Mouse (Mus musculus) midbrain, embryonic 15.5 days (tissue): Measurements from ENCODE around the gene Prss8. TPM values are rescaled to one million over a fixed set of nuclear protein-coding genes. Genes with fewer than 3 reads are reported as not detected.

Experiments
- ATAC-seq: fragments of 200-750 bp; cut with Nextera tagmentation; replicated peaks from 2 replicates; pipeline ENCODE4 v1.8.0; 2017; ENCODE audit warnings: moderate TSS enrichment
- H3K27ac ChIP-seq: fragments of 300-500 bp; sonication (generic); 2 replicates; pipeline ENCODE4 v1.5.1; 2015; ENCODE audit warnings: mild to moderate bottlenecking, inconsistent platforms
- H3K27me3 ChIP-seq: fragments of 300-500 bp; sonication (generic); replicated peaks from 2 replicates; pipeline ENCODE4 v1.6.1; 2015; ENCODE audit warnings: inconsistent platforms
- H3K36me3 ChIP-seq: fragments of 300-500 bp; sonication (generic); replicated peaks from 2 replicates; pipeline ENCODE4 v1.6.1; 2015; ENCODE audit warnings: inconsistent platforms
- H3K4me1 ChIP-seq: fragments of 300-500 bp; sonication (generic); 2 replicates; pipeline ENCODE4 v1.6.1; 2015; ENCODE audit warnings: inconsistent platforms
- H3K4me2 ChIP-seq: fragments of 300-500 bp; sonication (generic); 2 replicates; pipeline ENCODE4 v1.6.1; 2015; ENCODE audit warnings: inconsistent platforms, mild to moderate bottlenecking, moderate library complexity
- H3K4me3 ChIP-seq: fragments of 300-500 bp; sonication (generic); 2 replicates; pipeline ENCODE4 v1.5.1; 2015; ENCODE audit warnings: mild to moderate bottlenecking, inconsistent platforms
- H3K9ac ChIP-seq: fragments of 300-500 bp; sonication (generic); 2 replicates; pipeline ENCODE4 v1.6.1; 2015; ENCODE audit warnings: mild to moderate bottlenecking, inconsistent platforms
- H3K9me3 ChIP-seq: fragments of 300-500 bp; sonication (generic); 2 replicates; pipeline ENCODE4 v1.6.1; 2016; ENCODE audit warnings: inconsistent platforms
- WGBS: fragments of 180-500 bp; shearing (Covaris S2); methylation state at CpG from one replicate; pipeline ENCODE4 v1.1.7; 2015; ENCODE audit warnings: mixed read lengths; 5-methylcytosine and 5-hydroxymethylcytosine counted together
- polyA plus RNA-seq: library from polyadenylated mRNA; unstranded; fragments of >200 nt; fragmentation: Nextera tagmentation; extraction: Ambion mirVana; gene quantifications from 2 replicates; pipeline ENCODE4 v1.2.1, GENCODE M21; 2015

Gene Prss8
- polyA plus RNA-seq, 1 experiment from 2014 or later: 0.35 TPM

GRCm38 (mm10) chr7:127923714-127924113 is 6.2 kb downstream of the Prss8 start:
- H3K27me3 ChIP-seq: peaks cover 9% of the 10 kb centered on the region
- H3K4me3 ChIP-seq: no peak overlapping the region
- 85% methylated on average over 5 of the region's 5 CpGs for WGBS
- no peak overlapping the region for H3K9ac ChIP-seq
- H3K4me1 ChIP-seq: no peaks in the 10 kb centered on the region
- H3K36me3 ChIP-seq: peaks cover 27% of the 10 kb centered on the region
- no peaks in the 10 kb centered on the region for H3K9me3 ChIP-seq
- H3K27ac ChIP-seq: no peak overlapping the region
- no peak overlapping the region for H3K4me2 ChIP-seq
- no peak for ATAC-seq

GRCm38 (mm10) chr7:127922451-127923275 is 7.2 kb downstream of the Prss8 start:
- peaks cover 27% of the 10 kb centered on the region for H3K36me3 ChIP-seq

GRCm38 (mm10) chr7:127921516-127921915 is 8.4 kb downstream of the Prss8 start:
- H3K4me1 ChIP-seq: no peaks in the 10 kb centered on the region
- no peaks in the 10 kb centered on the region for H3K27me3 ChIP-seq
- H3K9ac ChIP-seq: no peak overlapping the region
- H3K27ac ChIP-seq: no peak overlapping the region
- H3K9me3 ChIP-seq: no peaks in the 10 kb centered on the region
- H3K4me3 ChIP-seq: no peak overlapping the region
- WGBS: 61% methylated on average over 8 of the region's 8 CpGs
- H3K36me3 ChIP-seq: peaks cover 33% of the 10 kb centered on the region
- ATAC-seq: no peak
- no peak overlapping the region for H3K4me2 ChIP-seq

More at GRCm38 (mm10) chr7:127922451-127923275, 7.2 kb downstream of the Prss8 start:
- H3K27ac ChIP-seq: no peak overlapping the region
- H3K9ac ChIP-seq: no peak overlapping the region
- 86% methylated on average over 6 of the region's 6 CpGs for WGBS
- H3K4me2 ChIP-seq: no peak overlapping the region
- no peaks in the 10 kb centered on the region for H3K4me1 ChIP-seq
- H3K4me3 ChIP-seq: no peak overlapping the region
- no peaks in the 10 kb centered on the region for H3K27me3 ChIP-seq
- no peak for ATAC-seq
- H3K9me3 ChIP-seq: no peaks in the 10 kb centered on the region

- Histone ChIP-seq H3K9ac (no peak overlapping the region), H3K36me3 (peaks cover 25% of the 10 kb centered on the region; the same call in 1 of the 2 replicates), H3K9me3 (no peaks in the 10 kb centered on the region), H3K27ac (no peak overlapping the region), H3K4me2 (no peak overlapping the region), H3K4me3 (no peak overlapping the region), H3K27me3 (no peaks in the 10 kb centered on the region), H3K4me1 (no peaks in the 10 kb centered on the region)
- WGBS: 76% methylated on average over 7 of the region's 7 CpGs
- no peak for ATAC-seq
Measured at GRCm38 (mm10) chr7:127919290-127919689, 10.6 kb downstream of the Prss8 start.

GRCm38 (mm10) chr7:127918203-127918602 is 11.7 kb downstream of the Prss8 start:
- Histone ChIP-seq H3K27me3 (no peaks in the 10 kb centered on the region), H3K4me2 (no peak overlapping the region), H3K9ac (no peak overlapping the region), H3K4me1 (peaks cover 4% of the 10 kb centered on the region), H3K4me3 (no peak overlapping the region), H3K9me3 (no peaks in the 10 kb centered on the region), H3K27ac (no peak overlapping the region), H3K36me3 (peaks cover 19% of the 10 kb centered on the region; the same call in 1 of the 2 replicates)
- 64% methylated on average over 3 of the region's 3 CpGs for WGBS
- ATAC-seq: no peak

- ATAC-seq: no peak
- Histone ChIP-seq H3K4me1 (peaks cover 13% of the 10 kb centered on the region), H3K27me3 (no peaks in the 10 kb centered on the region), H3K9ac (no peak overlapping the region), H3K4me3 (no peak overlapping the region), H3K27ac (no peak overlapping the region), H3K36me3 (peaks cover 15% of the 10 kb centered on the region; the same call in 1 of the 2 replicates), H3K4me2 (no peak overlapping the region), H3K9me3 (no peaks in the 10 kb centered on the region)
- WGBS: 96% methylated on average over 12 of the region's 12 CpGs
Measured at GRCm38 (mm10) chr7:127915293-127915692, 14.6 kb downstream of the Prss8 start.

GRCm38 (mm10) chr7:127912938-127913337 is 17.0 kb downstream of the Prss8 start:
- peak overlapping the region; percentile 58 for H3K9ac ChIP-seq
- H3K27me3 ChIP-seq: no peaks in the 10 kb centered on the region
- H3K4me2 ChIP-seq: peak overlapping the region; percentile 83
- H3K9me3 ChIP-seq: no peaks in the 10 kb centered on the region
- peak overlapping the region; percentile 79 for H3K4me3 ChIP-seq
- no peak for ATAC-seq
- WGBS: 27% methylated on average over 4 of the region's 4 CpGs
- H3K36me3 ChIP-seq: peaks cover 29% of the 10 kb centered on the region; the same call in 1 of the 2 replicates
- H3K27ac ChIP-seq: peak overlapping the region; percentile 77; the same call in 1 of the 2 replicates
- peaks cover 13% of the 10 kb centered on the region for H3K4me1 ChIP-seq

- under 1% methylated on average over 40 of the region's 40 CpGs for WGBS
- H3K27ac ChIP-seq: peak within 1 kb of the TSS; percentile 85
- no peaks in the 10 kb centered on the region for H3K27me3 ChIP-seq
- peak within 1 kb of the TSS; percentile 58 for H3K9ac ChIP-seq
- H3K9me3 ChIP-seq: no peaks in the 10 kb centered on the region
- peaks cover 13% of the 10 kb centered on the region for H3K4me1 ChIP-seq
- peaks cover 35% of the 10 kb centered on the region; the same call in 1 of the 2 replicates for H3K36me3 ChIP-seq
- peak within 1 kb of the TSS; percentile 79 for H3K4me3 ChIP-seq
- peak within 1 kb of the TSS; percentile 83 for H3K4me2 ChIP-seq
- ATAC-seq: peak; percentile 96
Measured at GRCm38 (mm10) chr7:127912190-127912871, 17.6 kb downstream of the Prss8 start, which contains the start of gene Kat8. Gene Kat8, plus strand, starts transcription at chr7:127912516.

GRCm38 (mm10) chr7:127908656-127909055 is 21.2 kb downstream of the Prss8 start:
- no peak overlapping the region for H3K4me3 ChIP-seq

GRCm38 (mm10) chr7:127907939-127908338 is 22.0 kb downstream of the Prss8 start:
- peaks cover 26% of the 10 kb centered on the region; the same call in 1 of the 2 replicates for H3K36me3 ChIP-seq
- WGBS: 92% methylated on average over 12 of the region's 12 CpGs
- no peaks in the 10 kb centered on the region for H3K9me3 ChIP-seq
- no peak overlapping the region for H3K4me2 ChIP-seq
- H3K27me3 ChIP-seq: no peaks in the 10 kb centered on the region
- H3K4me1 ChIP-seq: peaks cover 20% of the 10 kb centered on the region
- no peak overlapping the region for H3K4me3 ChIP-seq
- no peak for ATAC-seq
- no peak overlapping the region for H3K9ac ChIP-seq
- H3K27ac ChIP-seq: no peak overlapping the region

More at GRCm38 (mm10) chr7:127908656-127909055, 21.2 kb downstream of the Prss8 start:
- Histone ChIP-seq H3K9me3 (no peaks in the 10 kb centered on the region), H3K27ac (no peak overlapping the region), H3K4me2 (no peak overlapping the region), H3K36me3 (peaks cover 26% of the 10 kb centered on the region; the same call in 1 of the 2 replicates), H3K4me1 (peaks cover 27% of the 10 kb centered on the region), H3K27me3 (no peaks in the 10 kb centered on the region), H3K9ac (no peak overlapping the region)
- WGBS: 95% methylated on average over 4 of the region's 4 CpGs
- ATAC-seq: no peak

- Histone ChIP-seq H3K9ac (peak within 1 kb of the TSS; percentile 68), H3K4me1 (peaks cover 14% of the 10 kb centered on the region), H3K4me3 (peak within 1 kb of the TSS; percentile 66), H3K9me3 (no peaks in the 10 kb centered on the region), H3K27me3 (no peaks in the 10 kb centered on the region), H3K36me3 (peaks cover 25% of the 10 kb centered on the region; the same call in 1 of the 2 replicates), H3K4me2 (peak within 1 kb of the TSS; percentile 73), H3K27ac (peak within 1 kb of the TSS; percentile 86)
- ATAC-seq: peak; percentile 94
- WGBS: 7% methylated on average over 38 of the region's 38 CpGs
Measured at GRCm38 (mm10) chr7:127903971-127904796, 25.7 kb downstream of the Prss8 start, which contains the start of gene Bckdk. Gene Bckdk, plus strand, starts transcription at chr7:127904082.
